In the genomic region with DNA sequence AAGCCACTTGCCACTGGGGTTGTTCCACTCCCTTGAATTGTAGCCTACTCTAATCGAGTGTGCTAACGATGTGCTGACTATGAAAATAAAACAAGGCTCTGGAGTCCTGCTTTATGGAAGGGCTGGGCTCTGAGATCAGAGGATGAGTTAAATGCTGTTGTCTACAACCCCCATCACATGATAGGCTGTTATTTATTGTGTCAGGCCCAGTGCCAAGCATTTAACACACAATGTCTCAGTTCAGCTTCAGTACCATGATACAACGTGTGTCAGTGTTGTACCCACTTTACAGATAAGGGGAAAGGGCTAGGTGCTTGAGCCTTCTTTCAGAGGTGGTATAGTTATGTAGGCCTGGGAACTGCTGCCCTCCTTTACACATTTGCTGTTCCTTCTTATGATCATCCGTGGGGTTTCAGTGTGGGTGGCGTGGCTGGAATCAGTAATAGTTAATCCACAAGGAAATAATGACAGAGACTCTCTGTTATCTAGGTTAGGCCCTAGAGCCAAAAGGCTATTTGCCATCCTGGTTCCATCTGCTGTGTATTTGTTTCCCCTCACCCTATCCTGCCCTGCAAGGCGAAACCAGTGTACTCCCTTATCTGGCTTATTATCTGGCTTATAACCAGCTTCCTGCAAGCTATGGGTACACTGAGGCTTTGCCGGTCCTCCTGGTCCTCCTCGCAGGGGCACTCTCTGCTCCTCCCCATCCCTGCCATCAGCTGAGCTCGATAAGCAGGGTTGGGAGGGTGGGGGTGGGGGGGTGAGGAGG, we compare ENCODE assay signal across 11 mouse cellular contexts. TPM values are rescaled to one million over a fixed set of nuclear protein-coding genes. Genes with fewer than 3 reads are reported as not detected.
DNase-seq lines count a peak whose midpoint lies in the region; ATAC-seq and TF ChIP-seq lines count a peak whose summit lies in the region.
"Had no signal": no experiment of that assay in that cellular context is flagged by ENCODE, and none has a peak within 500 bp of the region (broad histone marks: within the 10 kb centered on the region; RNA-seq: fewer than 3 reads in every experiment).

No protein-coding gene starts in this region.

- H3K36me3 ChIP-seq in intestine, postnatal 0 days (ENCODE audit: control insufficient read depth, insufficient read depth), result peaks cover 11% of the 10 kb centered on the region; the same call in 1 of the 2 replicates
- H3K36me3 ChIP-seq in kidney, adult 2 months (ENCODE audit: control insufficient read depth, insufficient read depth, low read length), result no peaks in the 10 kb centered on the region; the same call in 1 of the 2 replicates

- no peak for DNase-seq in cerebellum, postnatal 4 days (ENCODE audit: low spot score in 2 of 2)
- DNase-seq in left cerebral cortex, adult 2 months (ENCODE audit: extremely low spot score in 1 of 2, low spot score in 2 of 2), result no peak
- DNase-seq in left cerebral cortex, adult 18-20 months (ENCODE audit: low spot score in 2 of 2), result no peak
- DNase-seq in cerebellum, adult 18-20 months, result peak; percentile 72 to 78
- DNase-seq in frontal cortex, postnatal 36 days (ENCODE audit: low spot score in 2 of 2), result no peak
- no peak for DNase-seq in kidney, adult 2 months
- DNase-seq: adrenal gland, postnatal 36 days; kidney, postnatal 36 days had no signal

- no peak for TF ChIP-seq POLR2A in kidney, adult 2 months (IDR thresholded peaks at IDR 0.05; ENCODE audit: low read depth, low read length)

- H3K9me3 ChIP-seq in intestine, postnatal 0 days (ENCODE audit: control insufficient read depth), result no peaks in the 10 kb centered on the region

- TF ChIP-seq CTCF in left cerebral cortex, adult 2 months (IDR thresholded peaks at IDR 0.05), result no peak
- TF ChIP-seq CTCF in intestine, postnatal 0 days (IDR thresholded peaks at IDR 0.05; ENCODE audit: low read depth), result no peak
- TF ChIP-seq CTCF in kidney, adult 2 months (conservative IDR thresholded peaks at IDR 0.05; ENCODE audit: insufficient read depth, insufficient read length, low read depth, low read length), result no peak

- no peak overlapping the region for H3K4me3 ChIP-seq in left cerebral cortex, adult 2 months
- no peak overlapping the region for H3K4me3 ChIP-seq in intestine, postnatal 0 days (ENCODE audit: low read depth, low read length)
- no peak overlapping the region for H3K4me3 ChIP-seq in kidney, adult 2 months (ENCODE audit: insufficient read depth, low read depth, low read length)

- intact Hi-C loops in left cerebral cortex, adult 2 months (cut with DNase I), result no loop called here

- no peak overlapping the region for H3K4me2 ChIP-seq in intestine, postnatal 0 days (replicated peaks; ENCODE audit: low read depth)

- peaks cover 14% of the 10 kb centered on the region; the same call in 1 of the 2 replicates for H3K4me1 ChIP-seq in intestine, postnatal 0 days (replicated peaks; ENCODE audit: control insufficient read depth, insufficient read depth, low read length)
- H3K4me1 ChIP-seq in kidney, adult 2 months (ENCODE audit: control insufficient read depth, insufficient read depth, low read length), result peaks cover 10% of the 10 kb centered on the region

- H3K27ac ChIP-seq in left cerebral cortex, adult 2 months, result peak overlapping the region; percentile 25; the same call in 1 of the 2 replicates
- H3K27ac ChIP-seq in intestine, postnatal 0 days (ENCODE audit: low read depth, low read length), result peak overlapping the region; percentile 51
- H3K27ac ChIP-seq in kidney, adult 2 months (ENCODE audit: insufficient read depth, low read depth, low read length), result no peak overlapping the region

- 28% methylated on average over 9 of the region's 9 CpGs for WGBS in intestine, postnatal 0 days
- WGBS in kidney, adult 2 months, result 38% methylated on average over 9 of the region's 9 CpGs

- no peak overlapping the region for H3K9ac ChIP-seq in intestine, postnatal 0 days (ENCODE audit: low read depth, low read length)

- ATAC-seq in cerebellum, adult (ENCODE audit: insufficient number of reproducible peaks, low FRiP score, low TSS enrichment), result peak; percentile 37; the same call in 1 of the 2 replicates
- peak; percentile 12; the same call in 1 of the 2 replicates for ATAC-seq in intestine, postnatal 0 days
- ATAC-seq: hindbrain, embryonic 16.5 days had no signal

- H3K27me3 ChIP-seq in intestine, postnatal 0 days (replicated peaks; ENCODE audit: control insufficient read depth, insufficient read depth, low read length), result no peaks in the 10 kb centered on the region
- no peaks in the 10 kb centered on the region for H3K27me3 ChIP-seq in kidney, adult 2 months (replicated peaks; ENCODE audit: control insufficient read depth, insufficient read depth, low read length)

RNA-seq across cellular contexts. Expression of gene Pitpna, which starts 20.4 kb away (rescaled TPM):
- 100 to 1,000 TPM; 329 to 332 TPM for total RNA-seq in left cerebral cortex, adult 2 months (2021)
- total RNA-seq in left cerebral cortex, adult 18-20 months (2021), result 100 to 1,000 TPM; 330 to 343 TPM
- polyA plus RNA-seq in intestine, postnatal 0 days (2015; fragmentation: Nextera tagmentation; extraction: Ambion mirVana), result 160 and 161 TPM in 2 replicates
- 43.8 and 60.3 TPM in 2 replicates for polyA plus RNA-seq in kidney, adult 2 months (2012; rRNA removed)

RNA-seq across cellular contexts. Expression of gene Slc43a2, which starts 36.0 kb away (rescaled TPM):
- total RNA-seq in left cerebral cortex, adult 2 months (2021), result 10 to 100 TPM; 56.7 to 57.0 TPM
- 10 to 100 TPM; 49.9 to 50.9 TPM for total RNA-seq in left cerebral cortex, adult 18-20 months (2021)
- 46.4 and 59.5 TPM in 2 replicates for polyA plus RNA-seq in intestine, postnatal 0 days (2015; fragmentation: Nextera tagmentation; extraction: Ambion mirVana)
- 148 and 174 TPM in 2 replicates for polyA plus RNA-seq in kidney, adult 2 months (2012; rRNA removed)

RNA-seq across cellular contexts. Expression of gene Scarf1, which starts 54.2 kb away (rescaled TPM):
- 1 to 10 TPM; 1.3 to 1.6 TPM for total RNA-seq in left cerebral cortex, adult 2 months (2021)
- total RNA-seq in left cerebral cortex, adult 18-20 months (2021), result 1 to 10 TPM; 1.1 to 1.2 TPM
- polyA plus RNA-seq in intestine, postnatal 0 days (2015; fragmentation: Nextera tagmentation; extraction: Ambion mirVana), result 2.8 and 3.2 TPM in 2 replicates
- polyA plus RNA-seq in kidney, adult 2 months (2012; rRNA removed), result 13.3 and 17.3 TPM in 2 replicates

RNA-seq across cellular contexts. Expression of gene Rilp, which starts 57.6 kb away (rescaled TPM):
- total RNA-seq in left cerebral cortex, adult 2 months (2021), result 1 to 10 TPM in 1 of 2 experiments, under 1 TPM in 1; 0.91 to 1.4 TPM
- total RNA-seq in left cerebral cortex, adult 18-20 months (2021), result 1 to 10 TPM; 1.6 to 1.8 TPM
- polyA plus RNA-seq in intestine, postnatal 0 days (2015; fragmentation: Nextera tagmentation; extraction: Ambion mirVana), result 6.8 and 6.9 TPM in 2 replicates
- 19.3 and 19.8 TPM in 2 replicates for polyA plus RNA-seq in kidney, adult 2 months (2012; rRNA removed)

Comparison
In these comparisons a context has a peak if more than half of its experiments do, and no peak if none do; other contexts are left out.
1. DNase-seq: peak in cerebellum, adult 18-20 months (2 of 2); none in cerebellum, postnatal 4 days (0 of 2), left cerebral cortex, adult 2 months (0 of 2), left cerebral cortex, adult 18-20 months (0 of 2), frontal cortex, postnatal 36 days (0 of 2) and kidney, adult 2 months (single experiment).